Mouse (Mus musculus): ENCODE data around the gene Unk.

DNA sequence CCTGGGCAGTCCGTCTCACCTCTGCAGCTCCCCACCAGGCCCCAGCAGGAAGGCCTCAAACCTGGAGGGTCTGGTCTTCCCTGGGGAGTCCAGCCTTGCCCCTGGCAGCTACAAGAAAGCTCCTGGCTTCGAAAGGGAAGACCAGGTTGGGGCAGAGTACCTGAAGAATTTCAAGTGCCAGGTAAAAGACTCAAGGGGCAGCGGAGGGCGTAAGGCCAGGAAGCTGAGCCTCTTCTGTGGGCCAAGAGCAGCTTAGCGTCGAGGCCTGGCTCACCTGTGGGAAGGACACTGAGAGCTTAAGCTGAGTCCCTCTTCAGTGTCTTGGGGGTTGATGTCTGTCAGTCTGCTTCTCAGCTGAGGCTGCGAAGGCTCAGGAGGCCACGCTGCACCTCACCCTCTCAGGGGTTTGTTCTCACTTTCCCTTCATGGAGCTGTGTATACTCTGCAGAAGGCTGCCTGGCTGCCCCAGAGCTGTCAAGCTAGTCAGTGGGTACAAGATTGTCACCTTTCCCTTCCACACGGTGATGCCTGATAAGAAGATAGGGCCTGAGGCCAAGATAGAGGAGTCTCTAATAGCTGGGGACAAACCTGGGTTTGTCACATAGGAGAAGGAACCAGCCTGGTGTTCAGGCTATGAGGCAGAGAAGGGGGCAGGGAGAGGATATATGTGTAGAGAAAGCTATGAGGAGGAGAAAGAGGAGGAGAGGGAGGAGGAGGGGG is 23.5 kb downstream of the Unk start:
- TF ChIP-seq CTCF (IDR thresholded peaks at IDR 0.05; ENCODE audit: low read depth, low read length) (no peak), POLR2A (IDR thresholded peaks at IDR 0.05; ENCODE audit: insufficient read depth, low read length) (no peak), EP300 (IDR thresholded peaks at IDR 0.05; ENCODE audit: insufficient read depth, low read depth, low read length) (no peak)
